Mouse (Mus musculus) liver, embryonic 13.5 days (tissue): ENCODE data around the gene Gm26620. TPM values are rescaled to one million over a fixed set of nuclear protein-coding genes. Genes with fewer than 3 reads are reported as not detected.
A peak's percentile ranks its signal among the peaks of the same experiment; 100 is the strongest.

Experiments
- ATAC-seq: fragments of 200-750 bp; cut with Nextera tagmentation; 2 replicates; pipeline ENCODE4 v1.8.0; 2017; ENCODE audit warnings: low read depth, mild to moderate bottlenecking, moderate number of reproducible peaks, moderate library complexity
- DNase-seq: peaks from one replicate; pipeline ENCODE4 v3.0.0; 2022
- H3K27ac ChIP-seq: fragments of 300-500 bp; sonication (generic); 2 replicates; pipeline ENCODE4 v1.5.1; 2015; ENCODE audit warnings: moderate library complexity, mild to moderate bottlenecking, inconsistent platforms
- H3K27me3 ChIP-seq: fragments of 300-500 bp; sonication (generic); 2 replicates; pipeline ENCODE4 v1.6.1; 2015; ENCODE audit warnings: mild to moderate bottlenecking, inconsistent platforms
- H3K36me3 ChIP-seq: fragments of 300-500 bp; sonication (generic); 2 replicates; pipeline ENCODE4 v1.6.1; 2015; ENCODE audit warnings: mild to moderate bottlenecking, inconsistent platforms
- H3K4me1 ChIP-seq: fragments of 300-500 bp; sonication (generic); replicated peaks from 2 replicates; pipeline ENCODE4 v1.6.1; 2015; ENCODE audit warnings: inconsistent platforms
- H3K4me2 ChIP-seq: fragments of 300-500 bp; sonication (generic); 2 replicates; pipeline ENCODE4 v1.6.1; 2015; ENCODE audit warnings: inconsistent platforms, mild to moderate bottlenecking, moderate library complexity
- H3K4me3 ChIP-seq: fragments of 300-500 bp; sonication (generic); replicated peaks from 2 replicates; pipeline ENCODE4 v1.5.1; 2015; ENCODE audit warnings: mild to moderate bottlenecking, inconsistent platforms
- H3K9ac ChIP-seq: fragments of 300-500 bp; sonication (generic); 2 replicates; pipeline ENCODE4 v1.6.1; 2015; ENCODE audit warnings: mild to moderate bottlenecking, inconsistent platforms
- H3K9me3 ChIP-seq: fragments of 300-500 bp; sonication (generic); replicated peaks from 2 replicates; pipeline ENCODE4 v1.6.1; 2016; ENCODE audit warnings: inconsistent platforms
- WGBS: fragments of 180-500 bp; shearing (Covaris S2); methylation state at CpG from one replicate; pipeline ENCODE4 v1.1.7; 2015; ENCODE audit not compliant: insufficient replicate concordance; 5-methylcytosine and 5-hydroxymethylcytosine counted together
- polyA plus RNA-seq: library from polyadenylated mRNA; unstranded; fragments of >200 nt; fragmentation: Nextera tagmentation; extraction: Ambion mirVana; gene quantifications from 2 replicates; pipeline ENCODE4 v1.2.1, GENCODE M21; 2015

Gene Gm26620
- polyA plus RNA-seq, 1 experiment from 2014 or later = 0.24 TPM

GRCm38 (mm10) chr1:170919308-170919707 lies 34.4 kb downstream of the Gm26620 start:
- ATAC-seq = no peak
- Histone ChIP-seq H3K4me3 (no peak overlapping the region), H3K36me3 (no peaks in the 10 kb centered on the region), H3K4me1 (peaks cover 2% of the 10 kb centered on the region; the same call in 1 of the 2 replicates), H3K9me3 (no peaks in the 10 kb centered on the region), H3K9ac (no peak overlapping the region), H3K4me2 (no peak overlapping the region), H3K27ac (no peak overlapping the region), H3K27me3 (no peaks in the 10 kb centered on the region)
- WGBS = 76% methylated on average over 8 of the region's 8 CpGs
- no peak for DNase-seq

GRCm38 (mm10) chr1:170924485-170924884 lies 39.6 kb downstream of the Gm26620 start:
- WGBS = 24% methylated on average over 6 of the region's 6 CpGs
- Histone ChIP-seq H3K9ac (peak overlapping the region; percentile 26; the same call in 1 of the 2 replicates), H3K4me3 (peak overlapping the region; percentile 25), H3K4me1 (peaks cover 3% of the 10 kb centered on the region; the same call in 1 of the 2 replicates), H3K27me3 (no peaks in the 10 kb centered on the region), H3K27ac (no peak overlapping the region), H3K9me3 (no peaks in the 10 kb centered on the region), H3K36me3 (no peaks in the 10 kb centered on the region), H3K4me2 (peak overlapping the region; percentile 47)
- peak; percentile 50 for DNase-seq
- no peak for ATAC-seq

DNA sequence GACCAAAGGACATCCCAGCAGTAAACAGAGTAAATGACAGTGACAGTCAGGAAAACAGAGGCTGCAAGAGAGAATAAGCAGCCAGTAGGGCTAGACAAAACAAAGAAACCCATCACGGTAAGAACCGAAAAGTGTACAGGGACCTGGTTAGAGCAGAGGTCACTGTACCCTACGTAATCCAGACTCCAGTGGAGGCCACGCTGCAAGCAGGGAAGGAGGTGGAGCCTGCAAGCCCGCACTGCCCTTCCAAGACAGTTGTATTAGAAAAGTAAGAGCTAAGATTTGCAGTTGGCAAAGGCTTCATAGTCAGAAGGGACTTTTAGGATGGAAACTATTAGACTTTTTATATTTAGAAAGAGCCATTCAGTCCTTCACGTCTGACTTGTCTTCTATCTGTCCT lies 42.1 kb downstream of the Gm26620 start:
- H3K4me2 ChIP-seq = no peak overlapping the region
- no peak overlapping the region for H3K27ac ChIP-seq
- H3K9ac ChIP-seq = no peak overlapping the region
- H3K4me3 ChIP-seq = no peak overlapping the region
- WGBS = 51% methylated on average over 6 of the region's 6 CpGs
- peaks cover 3% of the 10 kb centered on the region; the same call in 1 of the 2 replicates for H3K4me1 ChIP-seq
- H3K36me3 ChIP-seq = no peaks in the 10 kb centered on the region
- no peaks in the 10 kb centered on the region for H3K27me3 ChIP-seq
- ATAC-seq = no peak
- no peaks in the 10 kb centered on the region for H3K9me3 ChIP-seq
- DNase-seq = no peak

GRCm38 (mm10) chr1:170927378-170927777 lies 42.5 kb downstream of the Gm26620 start, which contains the start of gene Fcrla:
Fcrla (minus strand) TSS chr1:170927583.
- H3K4me1 ChIP-seq = peaks cover 3% of the 10 kb centered on the region; the same call in 1 of the 2 replicates
- no peak within 1 kb of the TSS for H3K9ac ChIP-seq
- no peak within 1 kb of the TSS for H3K4me3 ChIP-seq
- H3K9me3 ChIP-seq = no peaks in the 10 kb centered on the region
- no peaks in the 10 kb centered on the region for H3K36me3 ChIP-seq
- DNase-seq (no peak), ATAC-seq (no peak)
- H3K27ac ChIP-seq = no peak within 1 kb of the TSS
- H3K4me2 ChIP-seq = no peak within 1 kb of the TSS
- H3K27me3 ChIP-seq = no peaks in the 10 kb centered on the region
- 56% methylated on average over 3 of the region's 3 CpGs for WGBS

- Histone ChIP-seq H3K9me3 (no peaks in the 10 kb centered on the region), H3K9ac (no peak overlapping the region), H3K4me3 (no peak overlapping the region), H3K27me3 (no peaks in the 10 kb centered on the region), H3K4me1 (peaks cover 3% of the 10 kb centered on the region; the same call in 1 of the 2 replicates), H3K36me3 (no peaks in the 10 kb centered on the region), H3K4me2 (no peak overlapping the region), H3K27ac (no peak overlapping the region)
- WGBS = 46% methylated on average over 2 of the region's 2 CpGs
- no peak for DNase-seq
- ATAC-seq = no peak
Measured at GRCm38 (mm10) chr1:170928467-170928866, 43.6 kb downstream of the Gm26620 start.

DNA sequence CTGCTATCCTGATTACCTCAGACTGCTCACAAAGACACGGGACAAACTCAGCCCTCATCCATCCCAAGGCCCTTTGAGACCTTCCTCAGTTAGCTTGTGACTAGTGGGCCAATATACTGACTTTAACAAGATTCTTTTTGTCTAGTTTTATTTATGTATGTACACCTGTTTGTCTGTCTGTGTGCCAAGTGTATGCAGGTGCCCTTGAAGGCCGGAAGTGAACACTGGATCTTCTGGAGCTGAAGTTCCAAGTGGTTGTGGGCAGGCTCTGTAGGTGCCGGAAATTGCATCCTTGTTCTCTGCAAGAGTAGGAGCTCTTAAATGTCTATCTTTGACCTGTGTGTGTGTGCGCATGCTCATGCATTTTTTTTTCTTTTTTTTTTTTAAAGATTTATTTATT lies 44.4 kb downstream of the Gm26620 start:
- Histone ChIP-seq H3K27me3 (no peaks in the 10 kb centered on the region), H3K36me3 (no peaks in the 10 kb centered on the region), H3K4me2 (no peak overlapping the region), H3K4me1 (peaks cover 2% of the 10 kb centered on the region; the same call in 1 of the 2 replicates), H3K4me3 (no peak overlapping the region), H3K9ac (no peak overlapping the region), H3K9me3 (no peaks in the 10 kb centered on the region), H3K27ac (no peak overlapping the region)
- no peak for ATAC-seq
- WGBS = 65% methylated on average over 4 of the region's 4 CpGs
- DNase-seq = no peak

GRCm38 (mm10) chr1:170932043-170932442 lies 47.2 kb downstream of the Gm26620 start:
- Histone ChIP-seq H3K36me3 (no peaks in the 10 kb centered on the region), H3K4me1 (no peaks in the 10 kb centered on the region), H3K4me3 (no peak overlapping the region), H3K9me3 (no peaks in the 10 kb centered on the region), H3K4me2 (no peak overlapping the region), H3K9ac (no peak overlapping the region), H3K27ac (no peak overlapping the region), H3K27me3 (no peaks in the 10 kb centered on the region)
- ATAC-seq (no peak), DNase-seq (no peak)
- WGBS = 33% methylated on average over 3 of the region's 3 CpGs

GRCm38 (mm10) chr1:170933386-170933920 lies 48.6 kb downstream of the Gm26620 start:
- Histone ChIP-seq H3K27ac (no peak overlapping the region), H3K4me2 (no peak overlapping the region), H3K4me3 (no peak overlapping the region), H3K36me3 (no peaks in the 10 kb centered on the region), H3K27me3 (no peaks in the 10 kb centered on the region), H3K9me3 (no peaks in the 10 kb centered on the region), H3K9ac (no peak overlapping the region), H3K4me1 (no peaks in the 10 kb centered on the region)
- 68% methylated on average over 6 of the region's 6 CpGs for WGBS
- ATAC-seq (no peak), DNase-seq (no peak)

- Histone ChIP-seq H3K4me2 (no peak overlapping the region), H3K36me3 (no peaks in the 10 kb centered on the region), H3K4me3 (no peak overlapping the region), H3K27ac (no peak overlapping the region), H3K4me1 (no peaks in the 10 kb centered on the region), H3K27me3 (no peaks in the 10 kb centered on the region), H3K9ac (no peak overlapping the region), H3K9me3 (no peaks in the 10 kb centered on the region)
- ATAC-seq (no peak), DNase-seq (no peak)
- WGBS = 60% methylated on average over 1 of the region's 1 CpGs
Measured at GRCm38 (mm10) chr1:170933940-170934339, 49.1 kb downstream of the Gm26620 start.

GRCm38 (mm10) chr1:170934383-170934782 lies 49.5 kb downstream of the Gm26620 start:
- no peak overlapping the region for H3K4me2 ChIP-seq
- no peak overlapping the region for H3K9ac ChIP-seq
- no peaks in the 10 kb centered on the region for H3K27me3 ChIP-seq
- H3K9me3 ChIP-seq = no peaks in the 10 kb centered on the region
- no peaks in the 10 kb centered on the region for H3K36me3 ChIP-seq
- WGBS = 53% methylated on average over 2 of the region's 2 CpGs
- DNase-seq (no peak), ATAC-seq (no peak)
- H3K27ac ChIP-seq = no peak overlapping the region
- H3K4me3 ChIP-seq = no peak overlapping the region
- no peaks in the 10 kb centered on the region for H3K4me1 ChIP-seq
